Mouse (Mus musculus): Measurements from ENCODE around the gene Dop1b. TPM values are rescaled to one million over a fixed set of nuclear protein-coding genes. Genes with fewer than 3 reads are reported as not detected.

Dop1b gene
- polyA plus RNA-seq, 1 experiment: 35.5 TPM

DNA sequence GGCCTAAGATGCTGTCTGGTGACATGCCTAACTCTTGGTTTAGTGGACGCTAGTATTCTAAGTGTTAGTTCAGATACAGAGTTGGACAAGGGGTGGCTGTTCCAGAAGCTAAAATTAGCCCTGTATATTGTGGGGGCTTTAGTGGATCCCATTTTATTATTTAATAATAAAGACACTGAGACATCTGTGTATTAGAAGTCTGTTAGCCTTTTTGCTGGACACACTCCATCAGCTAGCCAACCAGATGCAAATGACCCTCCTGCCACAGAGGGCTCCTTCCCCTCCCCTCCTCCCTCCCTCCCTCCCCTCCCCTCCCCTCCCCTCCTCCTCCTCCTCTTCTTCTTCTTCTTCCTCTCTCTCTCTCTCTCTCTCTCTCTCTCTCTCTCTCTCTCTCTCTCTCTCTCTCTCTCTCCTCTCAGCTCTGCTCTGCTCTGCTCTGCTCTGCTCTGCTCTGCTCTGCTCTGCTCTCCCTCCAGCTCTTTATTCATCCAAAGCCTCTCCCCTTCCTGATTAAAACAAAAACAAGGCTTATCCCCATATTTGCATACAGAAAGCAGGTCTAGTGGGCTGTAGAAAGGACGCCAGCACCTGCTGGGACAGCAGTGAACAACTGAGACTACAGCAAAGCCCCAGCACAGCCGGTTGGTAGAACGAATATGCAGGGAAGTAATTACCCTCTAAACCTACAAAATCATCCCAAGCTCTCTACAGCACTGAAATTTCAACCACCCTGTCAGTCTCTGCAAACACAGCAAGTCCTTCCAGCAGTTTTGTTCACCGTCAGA is 78.5 kb downstream of the Dop1b start:
- H3K4me3 ChIP-seq (ENCODE audit: extremely low read depth, insufficient read depth, insufficient read length): no peak overlapping the region
- 52% methylated on average over 5 of the region's 5 CpGs for WGBS
- peak in 1 of 2 experiments; percentile 48 for DNase-seq (ENCODE audit: low read depth in 1 of 2, low spot score in 2 of 2)
- no peaks in the 10 kb centered on the region for H3K27me3 ChIP-seq (ENCODE audit: control insufficient read depth, insufficient read depth, low read length)
- no peaks in the 10 kb centered on the region for H3K36me3 ChIP-seq (ENCODE audit: control insufficient read depth, insufficient read depth, low read length)
- TF ChIP-seq CTCF (IDR thresholded peaks at IDR 0.05; ENCODE audit: extremely low read depth, insufficient read depth, insufficient read length, insufficient replicate concordance) (no peak), POLR2A (IDR thresholded peaks at IDR 0.05; ENCODE audit: low read depth, low read length) (no peak)
- peaks cover 25% of the 10 kb centered on the region; the same call in 1 of the 2 replicates for H3K4me1 ChIP-seq (ENCODE audit: control insufficient read depth, insufficient read depth, insufficient read length)
- H3K27ac ChIP-seq (ENCODE audit: insufficient read depth, low read length): peak overlapping the region; percentile 83

DNA sequence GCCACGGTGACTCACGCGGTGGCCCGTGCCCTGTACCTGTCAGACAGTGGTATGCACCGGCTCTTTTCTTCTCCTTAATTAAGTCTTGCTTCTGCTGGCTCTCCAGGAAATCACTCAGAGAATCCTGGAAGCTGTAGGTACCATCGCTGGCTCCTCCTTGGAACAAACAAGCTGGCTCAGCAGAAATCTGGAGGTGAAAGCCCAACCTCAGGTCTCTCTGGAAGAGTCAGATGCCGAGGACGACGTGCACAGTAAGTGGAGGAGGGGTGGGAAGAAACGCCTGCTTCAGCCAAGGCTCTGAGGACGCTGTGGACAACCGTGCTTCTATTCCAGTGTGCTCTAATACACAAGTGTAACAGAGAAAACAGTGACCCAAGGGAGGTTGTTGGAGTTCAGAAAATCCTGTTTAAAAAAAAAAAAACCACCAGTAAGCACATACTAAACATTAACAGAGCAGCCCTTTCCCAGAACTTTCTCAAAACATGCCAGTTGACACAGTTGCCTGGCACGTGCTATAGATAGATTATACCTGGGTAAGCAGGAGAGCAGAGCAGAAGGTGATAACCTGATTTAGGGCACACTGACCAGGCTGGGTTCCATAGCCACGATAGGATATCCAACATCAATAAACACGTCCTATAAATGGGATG is 81.4 kb downstream of the Dop1b start:
- WGBS: 91% methylated on average over 15 of the region's 15 CpGs
- H3K4me3 ChIP-seq (ENCODE audit: extremely low read depth, insufficient read depth, insufficient read length): no peak overlapping the region
- peaks cover 19% of the 10 kb centered on the region; the same call in 1 of the 2 replicates for H3K4me1 ChIP-seq (ENCODE audit: control insufficient read depth, insufficient read depth, insufficient read length)
- no peak for DNase-seq (ENCODE audit: low read depth in 1 of 2, low spot score in 2 of 2)
- H3K27me3 ChIP-seq (ENCODE audit: control insufficient read depth, insufficient read depth, low read length): no peaks in the 10 kb centered on the region
- no peak for TF ChIP-seq CTCF (IDR thresholded peaks at IDR 0.05; ENCODE audit: extremely low read depth, insufficient read depth, insufficient read length, insufficient replicate concordance)
- TF ChIP-seq POLR2A (IDR thresholded peaks at IDR 0.05; ENCODE audit: low read depth, low read length): no peak
- H3K36me3 ChIP-seq (ENCODE audit: control insufficient read depth, insufficient read depth, low read length): no peaks in the 10 kb centered on the region
- no peak overlapping the region for H3K27ac ChIP-seq (ENCODE audit: insufficient read depth, low read length)

DNA sequence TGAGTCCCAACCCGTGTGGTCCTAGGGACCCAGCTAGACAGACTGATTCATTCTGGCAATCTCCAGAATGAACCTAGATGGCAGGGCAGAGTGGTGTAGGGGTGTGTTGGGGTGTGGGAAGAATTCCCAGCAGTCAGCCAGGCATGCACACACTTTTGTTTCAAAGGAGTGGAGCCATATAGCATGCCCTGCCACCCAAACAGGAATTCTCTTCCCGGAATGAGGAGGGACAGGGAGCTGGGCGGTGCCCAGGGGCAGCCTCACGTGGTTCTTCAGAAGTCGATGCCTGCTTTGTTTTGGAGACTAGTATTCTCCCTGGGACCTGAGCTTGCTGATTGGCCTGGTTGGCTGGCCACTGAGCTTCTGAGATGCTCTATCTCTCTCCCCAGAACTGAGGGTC is 83.1 kb downstream of the Dop1b start:
- 92% methylated on average over 5 of the region's 5 CpGs for WGBS
- H3K27me3 ChIP-seq (ENCODE audit: control insufficient read depth, insufficient read depth, low read length): no peaks in the 10 kb centered on the region
- no peak overlapping the region for H3K27ac ChIP-seq (ENCODE audit: insufficient read depth, low read length)
- TF ChIP-seq CTCF (IDR thresholded peaks at IDR 0.05; ENCODE audit: extremely low read depth, insufficient read depth, insufficient read length, insufficient replicate concordance) (no peak), POLR2A (IDR thresholded peaks at IDR 0.05; ENCODE audit: low read depth, low read length) (no peak)
- no peak overlapping the region for H3K4me3 ChIP-seq (ENCODE audit: extremely low read depth, insufficient read depth, insufficient read length)
- H3K4me1 ChIP-seq (ENCODE audit: control insufficient read depth, insufficient read depth, insufficient read length): peaks cover 9% of the 10 kb centered on the region; the same call in 1 of the 2 replicates
- no peaks in the 10 kb centered on the region for H3K36me3 ChIP-seq (ENCODE audit: control insufficient read depth, insufficient read depth, low read length)
- DNase-seq (ENCODE audit: low read depth in 1 of 2, low spot score in 2 of 2): no peak

DNA sequence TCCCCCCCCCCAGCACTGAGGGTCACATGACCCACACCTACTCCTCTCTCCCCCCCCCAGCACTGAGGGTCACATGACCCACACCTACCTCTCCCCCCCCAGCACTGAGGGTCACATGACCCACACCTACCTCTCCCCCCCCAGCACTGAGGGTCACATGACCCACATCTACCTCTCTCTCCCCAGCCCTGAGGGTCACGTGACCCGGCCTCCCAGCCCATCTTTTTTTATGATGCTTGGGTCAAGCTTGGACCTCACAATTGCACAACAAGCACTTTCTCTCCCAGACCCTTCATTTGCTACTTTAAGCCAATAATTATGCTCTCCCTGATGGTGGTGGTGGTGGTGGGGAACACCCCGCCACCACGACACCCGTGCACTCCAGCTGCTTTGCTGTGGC is 83.7 kb downstream of the Dop1b start:
- Histone ChIP-seq H3K27me3 (ENCODE audit: control insufficient read depth, insufficient read depth, low read length) (no peaks in the 10 kb centered on the region), H3K4me1 (ENCODE audit: control insufficient read depth, insufficient read depth, insufficient read length) (peaks cover 9% of the 10 kb centered on the region; the same call in 1 of the 2 replicates), H3K27ac (ENCODE audit: insufficient read depth, low read length) (no peak overlapping the region), H3K4me3 (ENCODE audit: extremely low read depth, insufficient read depth, insufficient read length) (no peak overlapping the region), H3K36me3 (ENCODE audit: control insufficient read depth, insufficient read depth, low read length) (peaks cover 3% of the 10 kb centered on the region; the same call in 1 of the 2 replicates)
- TF ChIP-seq POLR2A (IDR thresholded peaks at IDR 0.05; ENCODE audit: low read depth, low read length): no peak
- no peak for TF ChIP-seq CTCF (IDR thresholded peaks at IDR 0.05; ENCODE audit: extremely low read depth, insufficient read depth, insufficient read length, insufficient replicate concordance)
- no peak for DNase-seq (ENCODE audit: low read depth in 1 of 2, low spot score in 2 of 2)
- 90% methylated on average over 5 of the region's 5 CpGs for WGBS

DNA sequence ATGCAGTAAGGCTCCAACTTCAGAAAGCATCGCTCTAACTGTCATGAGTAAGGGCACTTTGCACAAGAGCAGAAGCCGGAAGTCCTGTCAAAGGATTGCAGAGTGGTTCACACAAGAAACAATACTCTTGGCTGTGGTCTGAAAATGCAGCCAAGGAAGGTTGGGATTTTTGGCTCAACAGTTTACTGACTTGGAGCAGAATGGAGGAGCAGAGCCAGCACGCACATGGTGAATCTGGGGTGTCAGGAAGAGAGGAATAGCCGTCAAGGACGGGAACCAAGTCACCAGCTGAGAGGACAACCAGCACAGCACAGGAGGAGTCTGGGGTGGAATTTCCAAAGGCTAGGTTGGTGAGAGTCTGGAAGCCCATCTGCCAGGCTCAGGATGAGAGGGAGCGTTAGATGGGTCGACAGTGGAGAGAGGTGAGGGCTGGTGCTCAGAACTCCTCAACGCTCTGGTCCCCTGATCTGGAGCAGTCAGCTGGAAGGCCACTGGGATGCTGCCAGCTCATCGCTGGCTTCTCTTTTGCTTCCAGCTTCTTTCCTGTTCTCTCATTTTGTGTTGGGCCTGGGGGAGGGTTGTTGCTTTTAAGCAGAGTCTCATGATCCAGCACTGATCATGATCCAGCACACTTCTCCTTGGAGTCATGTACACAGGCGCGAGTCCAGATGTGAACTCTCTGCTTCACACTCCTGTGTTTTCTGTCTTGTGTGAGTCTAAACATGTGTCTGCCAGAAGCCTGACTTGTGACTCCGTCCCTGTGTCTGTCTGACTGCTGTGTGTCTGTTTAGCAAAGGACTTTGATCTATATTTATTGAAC is 85.5 kb downstream of the Dop1b start:
- Histone ChIP-seq H3K4me1 (ENCODE audit: control insufficient read depth, insufficient read depth, insufficient read length) (peaks cover 2% of the 10 kb centered on the region; the same call in 1 of the 2 replicates), H3K4me3 (ENCODE audit: extremely low read depth, insufficient read depth, insufficient read length) (no peak overlapping the region), H3K36me3 (ENCODE audit: control insufficient read depth, insufficient read depth, low read length) (peaks cover 9% of the 10 kb centered on the region), H3K27ac (ENCODE audit: insufficient read depth, low read length) (no peak overlapping the region), H3K27me3 (ENCODE audit: control insufficient read depth, insufficient read depth, low read length) (no peaks in the 10 kb centered on the region)
- WGBS: 85% methylated on average over 12 of the region's 12 CpGs
- no peak for DNase-seq (ENCODE audit: low read depth in 1 of 2, low spot score in 2 of 2)
- no peak for TF ChIP-seq CTCF (IDR thresholded peaks at IDR 0.05; ENCODE audit: extremely low read depth, insufficient read depth, insufficient read length, insufficient replicate concordance)
- no peak for TF ChIP-seq POLR2A (IDR thresholded peaks at IDR 0.05; ENCODE audit: low read depth, low read length)

DNA sequence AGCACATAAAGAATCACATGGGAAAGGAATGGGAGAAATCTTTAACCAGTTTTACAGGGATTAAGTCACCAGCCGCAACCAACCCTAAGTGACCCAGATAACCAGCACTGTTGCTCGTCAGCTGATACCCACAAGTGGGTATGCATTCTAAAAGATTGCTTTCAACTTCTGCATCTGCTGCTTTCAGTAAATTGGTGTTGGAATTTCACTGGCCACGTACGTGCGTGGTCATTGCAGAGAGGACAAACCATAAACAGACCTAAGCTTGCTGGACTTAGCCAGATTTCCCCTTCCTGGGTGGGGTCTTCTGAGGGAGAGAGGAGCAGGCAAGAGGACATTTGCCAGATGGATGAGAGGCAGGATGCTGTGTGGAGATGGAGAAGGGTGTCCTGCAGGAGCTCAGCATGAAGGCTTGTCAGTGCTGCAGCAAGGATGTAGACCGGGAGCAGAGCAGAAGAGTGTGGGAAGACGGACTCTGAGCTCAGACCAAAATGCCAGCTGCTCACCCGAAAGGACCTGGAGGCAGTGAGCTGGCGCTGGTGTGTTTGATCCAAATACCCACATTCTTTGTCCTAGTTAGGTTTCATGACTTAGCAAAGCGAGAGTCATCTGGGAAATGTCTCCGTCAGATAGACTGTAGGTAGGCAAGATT is 86.3 kb downstream of the Dop1b start:
- Histone ChIP-seq H3K4me3 (ENCODE audit: extremely low read depth, insufficient read depth, insufficient read length) (no peak overlapping the region), H3K27ac (ENCODE audit: insufficient read depth, low read length) (no peak overlapping the region), H3K27me3 (ENCODE audit: control insufficient read depth, insufficient read depth, low read length) (no peaks in the 10 kb centered on the region), H3K4me1 (ENCODE audit: control insufficient read depth, insufficient read depth, insufficient read length) (peaks cover 2% of the 10 kb centered on the region; the same call in 1 of the 2 replicates), H3K36me3 (ENCODE audit: control insufficient read depth, insufficient read depth, low read length) (peaks cover 9% of the 10 kb centered on the region)
- WGBS: 91% methylated on average over 11 of the region's 11 CpGs
- DNase-seq (ENCODE audit: low read depth in 1 of 2, low spot score in 2 of 2): no peak
- TF ChIP-seq POLR2A (IDR thresholded peaks at IDR 0.05; ENCODE audit: low read depth, low read length): no peak
- no peak for TF ChIP-seq CTCF (IDR thresholded peaks at IDR 0.05; ENCODE audit: extremely low read depth, insufficient read depth, insufficient read length, insufficient replicate concordance)

Data from spleen, adult 2 months (tissue).